Mouse (Mus musculus) WW6 (cell line): ENCODE measurements around the gene Rmnd5b.

Experiments used
- DNase-seq: peaks from one replicate; pipeline ENCODE4 v3.0.0-alpha.2; 2013; ENCODE audit warnings: low read depth, low spot score

Gene Rmnd5b

DNA sequence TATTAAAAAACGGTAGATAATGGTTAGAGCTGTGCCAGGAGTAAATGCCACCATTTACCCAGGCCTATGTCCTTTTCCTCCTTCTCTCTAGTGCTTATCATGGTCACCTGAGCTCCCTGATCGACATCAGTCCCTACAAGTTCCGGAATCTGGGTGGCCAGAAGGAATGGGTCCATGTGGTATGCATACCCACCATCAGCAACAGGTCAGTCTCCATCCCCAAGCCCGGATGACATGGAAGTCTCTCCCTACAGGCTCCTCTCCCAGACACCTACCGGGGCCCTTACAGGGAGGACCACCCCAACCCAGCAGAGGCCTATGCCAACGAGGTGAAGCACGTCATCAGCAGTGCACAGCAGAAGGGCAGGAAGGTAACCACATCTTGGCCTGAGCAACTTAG lies 43.8 kb downstream of the Rmnd5b start:
- no peak for DNase-seq

DNA sequence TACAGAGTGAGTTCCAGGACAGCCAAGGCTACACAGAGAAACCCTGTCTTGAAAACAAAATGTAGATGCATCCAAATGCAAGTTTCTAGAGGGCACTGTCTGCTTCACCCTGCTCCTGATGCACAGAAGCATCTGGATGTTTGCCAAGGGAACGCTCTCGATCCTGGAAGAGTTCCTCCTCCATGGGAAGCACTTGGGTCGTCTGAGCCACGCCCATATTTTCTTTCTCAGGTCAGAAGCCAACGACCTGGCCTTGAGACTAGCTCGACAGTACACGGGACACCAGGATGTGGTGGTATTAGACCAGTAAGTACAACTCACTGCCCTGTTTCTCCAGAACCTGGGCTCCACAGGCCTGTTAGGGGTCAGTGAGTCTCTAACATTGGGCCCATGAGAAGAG lies 44.5 kb downstream of the Rmnd5b start:
- no peak for DNase-seq

- DNase-seq = no peak
These were observed 45.7 kb downstream of the Rmnd5b start for GRCm38 (mm10) chr11:51590002-51590401.

- DNase-seq = no peak
These were observed 46.9 kb downstream of the Rmnd5b start for GRCm38 (mm10) chr11:51588833-51589232.

DNA sequence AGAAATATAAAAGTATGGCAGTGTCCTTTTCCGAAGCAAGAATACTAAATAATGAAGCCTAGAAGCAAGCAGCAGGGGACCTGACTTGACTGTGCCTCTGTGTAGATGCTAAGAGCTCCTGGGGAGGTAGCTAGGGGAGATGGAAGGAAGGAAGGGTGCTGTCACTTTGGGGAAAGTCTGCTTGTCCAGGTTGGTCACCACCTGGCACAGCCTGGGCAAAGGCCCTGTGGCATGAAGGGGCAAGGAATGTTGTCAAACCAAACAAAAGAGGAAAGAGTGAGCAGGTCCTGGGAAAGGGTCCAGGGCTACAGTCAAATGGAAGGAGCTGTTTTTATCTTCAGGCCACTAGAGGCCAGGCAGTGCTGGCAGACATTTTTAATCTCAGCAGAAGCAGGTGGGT lies 48.6 kb downstream of the Rmnd5b start:
- DNase-seq = no peak

- DNase-seq = no peak
These were observed 49.3 kb downstream of the Rmnd5b start for GRCm38 (mm10) chr11:51586411-51586810.

DNA sequence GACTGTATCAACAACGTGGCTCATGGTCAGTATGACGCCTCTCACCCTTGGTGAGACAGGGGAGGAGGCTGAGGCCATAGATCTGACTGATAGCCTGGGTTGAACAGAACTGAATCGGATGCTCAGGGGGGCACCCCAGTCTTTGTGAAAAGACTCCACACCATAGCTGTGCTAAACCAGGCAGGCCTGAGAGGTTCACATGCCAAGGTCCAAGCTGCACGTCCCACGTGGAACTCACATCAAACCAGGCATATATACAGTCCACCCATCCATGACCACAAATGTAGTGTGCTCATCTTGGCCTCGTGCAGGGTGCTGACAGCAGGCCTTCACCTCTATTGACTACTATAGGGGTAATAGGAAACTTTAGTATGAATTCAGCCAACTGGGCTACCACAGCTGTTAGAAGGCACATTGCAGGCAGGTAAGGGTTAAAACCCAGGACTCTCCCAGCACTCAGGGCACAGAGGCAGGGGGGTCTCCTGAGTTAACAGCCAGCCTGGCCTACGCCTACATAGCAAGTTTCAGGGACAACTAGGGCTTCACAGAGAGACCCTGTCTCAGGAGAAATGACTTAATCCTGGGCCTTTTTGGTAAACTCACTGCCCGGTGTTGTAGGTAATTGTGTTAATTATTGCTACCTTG lies 50.0 kb downstream of the Rmnd5b start:
- no peak for DNase-seq

DNA sequence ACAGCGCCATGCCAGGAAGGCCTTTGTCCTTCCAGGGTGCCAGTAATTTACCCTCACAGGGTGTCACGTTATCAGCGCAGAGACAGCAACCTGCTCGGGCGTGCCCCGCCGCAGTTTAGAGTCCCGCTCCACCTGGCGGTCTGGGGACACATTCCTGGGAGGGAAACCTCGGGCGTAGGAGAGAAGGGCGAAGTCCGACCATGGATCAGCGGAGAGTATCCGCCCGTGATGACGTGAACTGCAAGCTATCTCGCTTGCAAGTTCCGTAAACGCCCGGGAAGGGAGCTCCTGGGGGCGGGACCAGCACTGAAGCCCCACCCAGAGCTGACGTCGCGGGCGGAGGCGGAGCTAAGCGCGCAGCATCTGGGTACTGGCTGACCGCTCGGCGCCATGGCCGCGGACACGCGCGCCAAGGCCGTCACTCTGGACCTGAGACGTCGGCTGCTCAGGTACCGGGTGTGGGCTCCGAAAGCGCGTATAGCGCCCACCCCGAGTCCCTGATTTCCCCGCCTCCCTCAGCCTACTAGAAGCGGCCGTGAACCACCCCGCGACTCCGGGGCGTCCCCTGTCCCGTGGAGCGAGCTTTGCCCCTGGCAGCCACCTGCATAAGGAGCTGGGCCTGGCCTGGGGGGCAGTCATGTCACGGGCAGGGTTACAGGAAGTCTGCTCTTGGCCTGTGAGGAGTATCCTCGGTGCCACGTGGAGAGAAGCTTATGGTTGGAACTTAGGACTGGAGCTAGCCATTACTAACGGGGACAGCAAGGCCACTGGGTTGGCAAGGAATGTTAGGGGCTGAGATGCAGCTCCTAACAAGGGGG lies 51.1 kb downstream of the Rmnd5b start, which contains the start of gene Phykpl:
Phykpl (plus strand) TSS at position 327 of the 818 bp plus-strand sequence.
- peak; percentile 92 for DNase-seq

DNA sequence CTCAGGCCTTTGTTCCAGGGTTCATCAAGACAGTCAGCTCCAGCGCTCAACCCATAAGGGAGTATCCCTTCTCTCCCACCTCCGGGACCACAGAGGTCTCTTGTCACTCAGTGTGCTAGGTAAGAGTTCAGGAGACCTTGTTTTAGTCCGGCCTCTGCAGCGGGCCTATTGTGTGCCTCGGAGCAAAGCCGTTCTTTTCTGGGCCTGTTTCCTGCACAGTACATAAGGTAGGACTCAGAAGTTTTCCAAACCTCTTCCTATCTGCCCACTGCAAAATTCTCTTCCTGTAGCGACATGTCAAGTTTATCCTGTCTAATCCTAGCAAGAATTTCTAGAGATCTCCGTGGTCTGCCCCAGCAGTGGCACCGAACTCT lies 51.7 kb downstream of the Rmnd5b start:
- no peak for DNase-seq

GRCm38 (mm10) chr11:51582713-51583112 lies 53.0 kb downstream of the Rmnd5b start:
- no peak for DNase-seq

GRCm38 (mm10) chr11:51579024-51579423 lies 56.7 kb downstream of the Rmnd5b start:
- no peak for DNase-seq

DNA sequence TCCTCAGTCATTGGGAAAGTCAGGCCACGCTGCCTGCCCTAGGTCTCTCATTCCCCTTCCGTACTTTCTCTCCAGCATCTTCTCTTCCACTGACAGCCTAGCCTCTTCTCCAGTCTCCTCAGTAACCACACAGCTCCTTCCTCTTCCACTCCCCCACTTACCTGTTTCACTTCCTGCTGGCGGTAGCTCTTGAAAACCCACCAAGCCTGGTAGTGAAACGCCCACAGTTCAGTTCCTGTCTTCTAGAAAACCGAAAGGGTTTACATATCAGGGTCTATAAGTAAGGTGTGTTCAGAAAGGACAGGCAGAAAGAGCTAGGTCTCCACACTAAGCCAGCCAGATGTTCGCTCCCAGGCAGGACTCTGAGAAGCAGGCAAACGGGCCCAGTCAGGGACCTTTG lies 58.1 kb downstream of the Rmnd5b start:
- no peak for DNase-seq

- DNase-seq = no peak
These were observed 59.2 kb downstream of the Rmnd5b start for GRCm38 (mm10) chr11:51576454-51576853.
